Mouse (Mus musculus) testis, adult 2 months (tissue): Measurements from ENCODE around the gene Mbnl2. TPM values are rescaled to one million over a fixed set of nuclear protein-coding genes. Genes with fewer than 3 reads are reported as not detected.

Source experiments
- H3K27ac ChIP-seq: fragments of 200-500 bp; 2 replicates; pipeline ENCODE4 v1.5.1; 2012; ENCODE audit warnings: low read depth, low read length; ENCODE audit not compliant: control insufficient read depth, insufficient read depth
- H3K27me3 ChIP-seq: fragments of 200-500 bp; 2 replicates; pipeline ENCODE4 v1.6.1; 2012; ENCODE audit warnings: mild to moderate bottlenecking, low read length, moderate library complexity; ENCODE audit not compliant: control insufficient read depth, insufficient read depth
- H3K36me3 ChIP-seq: fragments of 200-500 bp; 2 replicates; pipeline ENCODE4 v1.6.1; 2012; ENCODE audit warnings: mild to moderate bottlenecking, low read length; ENCODE audit not compliant: control insufficient read depth, insufficient read depth
- H3K4me1 ChIP-seq: fragments of 200-500 bp; 2 replicates; pipeline ENCODE4 v1.6.1; 2012; ENCODE audit warnings: low read length; ENCODE audit not compliant: control insufficient read depth, insufficient read depth
- H3K4me3 ChIP-seq: fragments of 200-500 bp; 2 replicates; pipeline ENCODE4 v1.5.1; 2012; ENCODE audit warnings: low read depth, mild to moderate bottlenecking, low read length, moderate library complexity, mixed read lengths; ENCODE audit not compliant: control insufficient read depth
- CTCF ChIP-seq: fragments of 200-500 bp; IDR thresholded peaks from 2 replicates; pipeline ENCODE4 v1.5.1; 2012; ENCODE audit warnings: low read depth, mild to moderate bottlenecking, inconsistent platforms, low read length, moderate library complexity; ENCODE audit not compliant: control insufficient read depth, insufficient read depth, insufficient replicate concordance
- POLR2A ChIP-seq: fragments of 200-500 bp; IDR thresholded peaks from 2 replicates; pipeline ENCODE4 v1.6.1; 2012; ENCODE audit warnings: low read depth, mild to moderate bottlenecking, inconsistent platforms, low read length, moderate library complexity; ENCODE audit not compliant: control insufficient read depth
- polyA plus RNA-seq: library from polyadenylated mRNA; depleted of rRNA; stranded (reverse); fragments of >200 nt; gene quantifications from 2 replicates; pipeline ENCODE4 v1.2.3, GENCODE M21; 2012

Mbnl2 gene
- polyA plus RNA-seq, 1 experiment, result 14.7 TPM

DNA sequence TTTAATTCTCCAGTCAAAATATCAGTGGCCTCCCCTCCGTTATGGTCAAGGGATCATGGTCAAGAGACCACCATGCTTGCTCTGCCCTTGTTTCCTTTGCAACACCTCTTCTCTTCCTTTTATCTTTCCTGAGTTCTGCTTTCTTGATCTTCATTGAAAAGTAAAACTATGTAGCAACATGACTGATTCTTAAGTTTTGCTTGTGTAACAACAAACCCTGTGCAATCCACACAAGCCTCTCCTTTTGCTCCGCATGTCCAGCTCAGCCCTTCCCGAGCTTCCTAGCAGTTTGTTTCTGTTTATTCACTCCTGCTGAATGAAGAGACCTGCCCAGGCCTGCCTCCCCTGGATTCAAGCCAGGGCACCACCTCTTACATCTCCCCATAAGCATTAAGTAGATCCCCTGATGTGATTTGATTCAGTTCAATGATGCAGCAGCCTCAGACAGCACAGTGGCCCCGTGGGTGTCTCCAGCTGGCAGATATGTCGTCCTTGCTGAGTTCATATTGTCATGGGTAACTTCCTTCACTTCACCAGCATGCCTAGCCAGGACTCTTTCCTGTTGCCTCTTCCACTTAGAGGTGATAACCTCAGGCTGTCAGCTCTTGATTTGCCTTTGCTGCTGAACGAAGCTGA is 27.6 kb downstream of the Mbnl2 start:
- H3K27ac ChIP-seq, result no peak overlapping the region
- H3K4me1 ChIP-seq, result peaks cover 2% of the 10 kb centered on the region; the same call in 1 of the 2 replicates
- H3K4me3 ChIP-seq, result no peak overlapping the region
- no peak for TF ChIP-seq CTCF
- no peak for TF ChIP-seq POLR2A
- H3K36me3 ChIP-seq, result no peaks in the 10 kb centered on the region
- H3K27me3 ChIP-seq, result no peaks in the 10 kb centered on the region

DNA sequence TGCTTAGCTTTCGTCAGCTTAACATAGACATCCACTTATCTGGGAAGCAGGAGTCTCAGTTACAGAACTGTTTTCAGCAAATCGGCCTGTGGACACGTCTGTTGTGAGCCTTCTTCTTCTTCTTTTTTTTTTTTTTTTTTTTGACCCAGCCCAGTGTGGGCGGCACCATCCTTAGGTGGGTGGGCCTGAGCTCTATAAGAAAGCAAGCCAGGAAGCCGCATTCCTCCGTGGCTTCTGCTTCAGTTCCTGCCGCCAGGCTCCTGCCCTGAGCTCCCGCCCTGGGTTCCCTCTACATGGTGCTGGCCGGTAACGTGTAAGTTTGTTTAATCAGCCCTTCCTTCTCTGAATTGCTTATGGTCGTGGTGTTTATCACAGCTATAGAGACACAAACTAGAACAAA is 30.8 kb downstream of the Mbnl2 start:
- Histone ChIP-seq H3K36me3 (no peaks in the 10 kb centered on the region), H3K4me1 (peaks cover 2% of the 10 kb centered on the region), H3K27ac (no peak overlapping the region), H3K4me3 (no peak overlapping the region), H3K27me3 (no peaks in the 10 kb centered on the region)
- TF ChIP-seq CTCF, result no peak

DNA sequence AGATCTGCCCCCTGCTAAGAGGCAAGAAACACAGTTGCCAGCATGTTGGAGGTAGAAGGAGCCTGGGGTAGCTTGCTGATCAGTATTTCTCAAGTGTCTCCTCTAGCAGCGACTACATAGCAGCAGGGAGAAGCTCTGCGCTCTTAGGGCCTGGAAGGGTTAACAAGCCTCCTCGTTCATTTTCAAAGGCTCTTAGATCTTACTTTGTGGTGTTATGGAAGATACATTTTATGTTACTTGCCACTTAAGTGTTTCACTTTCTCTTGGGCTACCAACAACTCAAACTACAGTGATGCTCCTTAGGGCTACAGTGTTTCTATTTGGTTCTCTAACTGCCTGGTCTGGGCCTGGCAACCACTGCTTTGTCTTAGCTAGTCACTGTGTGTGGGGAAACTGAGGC is 31.9 kb downstream of the Mbnl2 start:
- TF ChIP-seq POLR2A, result no peak
- no peak for TF ChIP-seq CTCF
- no peaks in the 10 kb centered on the region for H3K27me3 ChIP-seq
- H3K36me3 ChIP-seq, result no peaks in the 10 kb centered on the region
- no peak overlapping the region for H3K27ac ChIP-seq
- H3K4me1 ChIP-seq, result peaks cover 2% of the 10 kb centered on the region
- H3K4me3 ChIP-seq, result no peak overlapping the region

DNA sequence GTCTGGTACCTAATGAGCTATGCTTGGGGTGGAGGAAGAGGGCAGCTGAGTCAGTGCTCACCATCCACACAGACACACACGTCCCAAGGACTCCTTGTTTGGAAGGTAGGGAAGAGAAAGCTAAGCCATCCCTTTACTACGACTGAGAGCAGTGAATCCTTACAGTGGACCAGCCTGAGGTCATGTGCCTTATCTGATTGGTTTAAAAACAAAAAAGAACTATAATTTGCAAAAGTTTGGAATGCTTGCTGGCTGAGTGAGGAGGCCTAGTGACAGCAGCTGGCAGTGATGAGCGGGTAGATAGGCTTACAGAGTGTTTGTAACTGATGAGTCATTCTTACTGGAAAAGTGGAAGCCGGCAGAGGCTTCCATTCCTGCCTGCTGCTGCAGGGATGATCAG is 32.5 kb downstream of the Mbnl2 start:
- H3K36me3 ChIP-seq, result no peaks in the 10 kb centered on the region
- no peaks in the 10 kb centered on the region for H3K27me3 ChIP-seq
- no peak overlapping the region for H3K27ac ChIP-seq
- no peak for TF ChIP-seq CTCF
- no peak for TF ChIP-seq POLR2A
- peaks cover 2% of the 10 kb centered on the region for H3K4me1 ChIP-seq
- no peak overlapping the region for H3K4me3 ChIP-seq

DNA sequence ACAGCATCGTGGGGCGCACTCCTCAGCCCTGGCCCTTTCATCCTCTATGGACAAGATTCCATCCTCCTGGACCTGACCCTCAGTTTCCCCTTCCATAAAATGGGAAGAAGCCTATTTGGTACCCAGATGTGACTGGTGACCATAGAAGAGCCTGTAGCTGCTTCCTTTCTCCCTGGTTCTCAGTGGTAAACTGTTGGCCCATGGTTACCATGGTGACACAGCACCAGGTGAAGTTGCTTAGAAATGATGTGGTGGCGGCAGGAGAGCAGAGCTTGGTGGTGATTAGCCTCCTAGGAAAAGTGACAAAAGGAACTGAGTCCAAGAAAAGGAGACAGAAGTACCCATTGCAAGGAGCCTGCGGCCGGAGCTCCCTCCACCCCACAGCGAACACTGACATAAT is 34.2 kb downstream of the Mbnl2 start:
- Histone ChIP-seq H3K4me3 (no peak overlapping the region), H3K27ac (no peak overlapping the region), H3K36me3 (no peaks in the 10 kb centered on the region), H3K27me3 (no peaks in the 10 kb centered on the region), H3K4me1 (peaks cover 2% of the 10 kb centered on the region)
- TF ChIP-seq POLR2A (no peak), CTCF (no peak)

DNA sequence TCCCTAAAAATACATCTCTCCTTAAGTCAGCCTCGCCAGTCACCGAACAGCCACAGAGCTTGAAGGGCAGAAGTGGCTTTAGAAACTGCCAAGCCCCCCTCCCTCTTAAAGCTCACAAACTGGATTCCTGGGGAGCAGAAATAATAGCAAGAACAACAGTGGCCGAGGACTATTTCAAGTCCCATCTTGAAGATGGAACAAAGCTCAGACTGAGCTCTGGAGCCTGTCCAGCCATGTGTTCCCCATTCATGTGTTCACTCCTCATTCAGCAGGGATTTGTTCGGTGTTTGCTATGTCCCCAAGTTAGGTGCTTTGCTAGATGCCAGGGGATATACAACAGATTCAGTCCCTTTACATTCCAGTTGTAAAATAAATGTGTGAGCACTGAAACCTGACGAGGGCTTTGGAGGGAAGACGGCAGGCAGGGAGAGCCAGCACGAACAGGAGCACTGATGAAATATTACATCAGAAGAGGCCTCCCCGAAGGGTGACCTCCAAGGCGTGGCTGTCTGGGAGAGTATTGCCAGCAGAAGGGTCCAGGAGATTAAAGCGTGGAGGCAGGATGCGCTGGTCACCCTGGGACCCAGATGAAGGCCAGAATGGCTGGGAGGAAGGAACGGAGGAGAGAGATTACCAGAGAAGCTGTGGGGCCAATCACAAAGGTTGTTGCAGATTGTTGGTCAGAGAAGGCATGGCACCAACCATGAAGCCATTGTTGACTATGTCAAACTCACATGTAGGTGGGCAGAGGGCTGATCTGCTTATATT is 36.0 kb downstream of the Mbnl2 start:
- no peaks in the 10 kb centered on the region; the same call in 1 of the 2 replicates for H3K4me1 ChIP-seq

DNA sequence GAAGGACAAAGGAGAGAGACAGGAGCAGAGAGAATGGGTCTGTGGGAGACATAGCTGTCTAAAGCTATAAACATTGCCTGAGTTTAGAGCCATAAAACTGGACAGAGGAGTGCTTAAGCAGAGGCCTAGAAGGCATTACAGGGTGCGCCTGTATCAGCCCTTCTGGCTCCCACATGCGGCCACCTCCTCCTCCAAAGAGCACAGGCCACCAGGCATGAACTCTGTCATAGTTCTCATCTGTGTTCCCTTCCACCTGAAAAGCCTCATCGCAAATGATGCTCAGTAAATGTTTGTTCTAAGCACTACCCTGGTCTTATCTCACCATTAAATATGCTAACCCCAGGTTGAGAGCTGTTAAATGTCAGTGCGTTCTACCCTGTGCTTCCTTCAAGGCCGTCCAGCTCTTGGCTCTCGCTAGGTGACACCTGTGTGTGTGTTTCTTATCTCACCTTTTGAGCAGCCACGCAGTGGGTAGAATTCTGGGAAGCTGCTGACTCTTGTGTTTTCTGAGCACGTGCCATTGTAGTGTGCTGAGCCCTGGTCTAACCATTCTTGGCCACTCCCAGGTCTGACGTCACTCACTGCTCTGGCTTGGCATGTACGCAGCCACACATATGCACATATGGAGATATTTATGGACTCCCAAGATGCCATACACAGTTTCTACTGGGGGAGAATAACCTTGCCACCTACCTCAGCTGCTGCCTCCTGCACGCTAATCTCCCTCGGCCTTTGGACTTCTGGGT is 37.4 kb downstream of the Mbnl2 start:
- H3K36me3 ChIP-seq, result no peaks in the 10 kb centered on the region
- TF ChIP-seq POLR2A (no peak), CTCF (no peak)
- no peaks in the 10 kb centered on the region; the same call in 1 of the 2 replicates for H3K4me1 ChIP-seq
- H3K27ac ChIP-seq, result no peak overlapping the region
- H3K27me3 ChIP-seq, result no peaks in the 10 kb centered on the region
- no peak overlapping the region for H3K4me3 ChIP-seq

More for the DNA sequence above, 36.0 kb downstream of the Mbnl2 start:
- no peaks in the 10 kb centered on the region for H3K27me3 ChIP-seq
- TF ChIP-seq POLR2A (no peak), CTCF (no peak)
- H3K27ac ChIP-seq, result no peak overlapping the region
- H3K4me3 ChIP-seq, result no peak overlapping the region
- no peaks in the 10 kb centered on the region for H3K36me3 ChIP-seq
